Mouse (Mus musculus) heart, postnatal 0 days (tissue): ENCODE data around the gene Pcsk6. TPM values are rescaled to one million over a fixed set of nuclear protein-coding genes. Genes with fewer than 3 reads are reported as not detected.

Experiments used
- ATAC-seq: fragments of 200-750 bp; cut with Nextera tagmentation; 2 replicates; pipeline ENCODE4 v1.8.0; 2017; ENCODE audit warnings: low read depth, moderate number of reproducible peaks, moderate library complexity; ENCODE audit not compliant: insufficient read depth
- DNase-seq: peaks from one replicate; pipeline ENCODE4 v3.0.0-alpha.2; 2016; ENCODE audit warnings: low spot score
- H3K27ac ChIP-seq: fragments of 300-500 bp; sonication (generic); 2 replicates; pipeline ENCODE4 v1.5.1; 2014; ENCODE audit warnings: low read depth, mild to moderate bottlenecking
- H3K27me3 ChIP-seq: fragments of 300-500 bp; sonication (generic); 2 replicates; pipeline ENCODE4 v1.6.1; 2014; ENCODE audit warnings: low read length, mixed read lengths; ENCODE audit not compliant: control insufficient read depth, insufficient read depth
- H3K36me3 ChIP-seq: fragments of 300-500 bp; sonication (generic); replicated peaks from 2 replicates; pipeline ENCODE4 v1.6.1; 2014; ENCODE audit warnings: low read length, mixed read lengths; ENCODE audit not compliant: control insufficient read depth, insufficient read depth
- H3K4me1 ChIP-seq: fragments of 300-500 bp; sonication (generic); 2 replicates; pipeline ENCODE4 v1.6.1; 2014; ENCODE audit warnings: antibody characterized with exemption; ENCODE audit not compliant: control insufficient read depth, insufficient read depth
- H3K4me2 ChIP-seq: fragments of 300-500 bp; sonication (generic); 2 replicates; pipeline ENCODE4 v1.6.1; 2014; ENCODE audit warnings: low read depth, mild to moderate bottlenecking, low read length, moderate library complexity
- H3K4me3 ChIP-seq: fragments of 300-500 bp; sonication (generic); 2 replicates; pipeline ENCODE4 v1.5.1; 2014; ENCODE audit warnings: low read depth, low read length
- H3K9ac ChIP-seq: fragments of 300-500 bp; sonication (generic); replicated peaks from 2 replicates; pipeline ENCODE4 v1.6.1; 2014; ENCODE audit warnings: low read depth, low read length, mixed read lengths
- H3K9me3 ChIP-seq: fragments of 300-500 bp; sonication (generic); replicated peaks from 2 replicates; pipeline ENCODE4 v1.6.1; 2016; ENCODE audit warnings: low read length; ENCODE audit not compliant: control insufficient read depth
- CTCF ChIP-seq: IDR thresholded peaks from 2 replicates; pipeline ENCODE4 v1.5.1; 2016; ENCODE audit warnings: antibody characterized with exemption, control low read depth, low read depth
- EP300 ChIP-seq: IDR thresholded peaks from 2 replicates; pipeline ENCODE4 v1.6.1; 2016; ENCODE audit warnings: antibody characterized with exemption, low read depth
- WGBS: fragments of 180-500 bp; shearing (Covaris S2); extraction: QIAGEN DNeasy Blood & Tissue Kit; methylation state at CpG from one replicate; pipeline ENCODE4 v1.1.7; 2014; 5-methylcytosine and 5-hydroxymethylcytosine counted together
- polyA plus RNA-seq: library from polyadenylated mRNA; unstranded; fragments of >200 nt; fragmentation: Nextera tagmentation; extraction: Ambion mirVana; gene quantifications from 2 replicates; pipeline ENCODE4 v1.2.1, GENCODE M21; 2015
- total RNA-seq: library from RNA; depleted of rRNA; stranded (reverse); fragments of >200 nt; gene quantifications from 2 replicates; pipeline ENCODE4 v1.2.3, GENCODE M21; 2014; ENCODE audit warnings: low replicate concordance

The Pcsk6 gene
- total and polyA plus RNA-seq, 2 experiments from 2014 or later: 1.7 to 8.1 TPM

DNA sequence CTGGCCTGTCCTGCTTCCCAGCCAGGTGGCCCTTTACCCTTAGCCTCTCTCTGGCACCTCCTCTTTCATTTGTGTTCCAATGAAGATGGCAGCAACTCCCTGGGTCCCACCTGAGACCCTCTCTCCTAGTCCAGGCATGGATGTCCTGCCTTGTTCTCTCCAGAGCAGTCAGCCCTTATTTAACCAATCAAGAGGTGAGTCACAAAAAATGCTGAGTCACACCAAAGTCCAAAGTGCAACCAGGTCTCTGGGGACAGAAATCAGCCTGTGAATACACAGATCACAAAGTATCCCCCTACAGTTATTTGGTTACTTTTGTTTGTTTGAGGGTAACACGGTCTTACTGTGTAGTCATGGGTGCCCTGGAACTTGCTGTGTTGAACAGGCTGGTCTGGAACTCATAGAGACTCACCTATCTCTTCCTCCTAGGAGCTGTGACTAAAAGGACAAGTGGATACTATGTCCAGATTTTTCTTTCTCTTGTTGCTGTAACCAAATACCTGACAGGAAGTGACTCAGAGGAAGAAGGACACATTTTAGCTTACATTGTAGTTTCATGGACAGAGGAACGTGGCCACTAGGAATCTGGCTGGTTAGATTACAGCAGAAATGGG is 38.9 kb upstream of the Pcsk6 start:
- no peak for ATAC-seq

DNA sequence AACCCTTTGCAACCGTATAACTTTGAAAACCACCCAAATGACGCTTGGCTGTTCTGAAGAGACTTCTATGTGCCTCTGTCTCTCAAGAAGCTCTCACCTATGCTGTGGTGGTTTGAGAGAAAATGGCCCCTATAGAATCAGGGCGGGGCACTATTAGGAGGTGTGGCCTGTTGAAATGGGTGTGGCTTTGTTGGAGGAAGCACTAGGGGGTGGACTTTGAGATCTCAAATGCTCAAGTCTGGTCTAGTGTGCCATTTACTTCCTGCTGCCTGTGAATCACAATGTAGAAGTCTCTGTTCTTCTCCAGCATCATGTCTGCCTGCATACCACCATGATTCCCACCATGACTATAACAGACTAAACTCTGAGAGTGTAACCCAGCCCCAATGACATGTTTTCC is 21.8 kb upstream of the Pcsk6 start:
- H3K27me3 ChIP-seq: no peaks in the 10 kb centered on the region
- H3K4me1 ChIP-seq: no peaks in the 10 kb centered on the region
- no peak for TF ChIP-seq CTCF
- no peak for TF ChIP-seq EP300
- H3K4me3 ChIP-seq: no peak overlapping the region
- no peak overlapping the region for H3K4me2 ChIP-seq
- DNase-seq (no peak), ATAC-seq (no peak)
- no peaks in the 10 kb centered on the region for H3K36me3 ChIP-seq
- H3K9ac ChIP-seq: no peak overlapping the region
- peaks cover 13% of the 10 kb centered on the region for H3K9me3 ChIP-seq
- WGBS: 90% methylated on average over 3 of the region's 3 CpGs
- H3K27ac ChIP-seq: no peak overlapping the region

More for the DNA sequence above, 38.9 kb upstream of the Pcsk6 start:
- Histone ChIP-seq H3K27me3 (no peaks in the 10 kb centered on the region), H3K27ac (no peak overlapping the region), H3K9ac (no peak overlapping the region), H3K36me3 (no peaks in the 10 kb centered on the region), H3K4me3 (no peak overlapping the region), H3K4me2 (no peak overlapping the region), H3K9me3 (no peaks in the 10 kb centered on the region), H3K4me1 (no peaks in the 10 kb centered on the region)
- 65% methylated on average over 2 of the region's 2 CpGs for WGBS
- no peak for DNase-seq
- no peak for TF ChIP-seq EP300
- TF ChIP-seq CTCF: no peak

DNA sequence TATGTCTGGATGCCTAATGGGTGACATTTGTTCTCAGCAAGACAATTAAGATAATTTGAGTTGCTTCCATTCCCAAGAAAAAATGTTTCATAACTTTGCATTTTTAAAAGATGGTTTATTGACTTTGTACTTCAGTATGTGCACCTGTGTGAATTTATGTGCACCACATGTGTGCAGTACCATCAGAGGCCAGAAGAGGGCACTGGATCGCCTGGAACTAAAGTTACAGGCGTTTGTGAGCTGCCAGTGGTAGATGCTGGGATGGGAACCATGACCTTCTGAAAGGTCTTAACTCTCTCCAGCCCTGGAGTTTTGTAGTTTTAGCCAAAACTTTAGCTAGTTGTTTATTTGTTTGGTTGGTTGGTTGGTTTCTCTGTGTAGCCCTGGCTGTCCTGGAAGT is 18.3 kb upstream of the Pcsk6 start:
- Histone ChIP-seq H3K27ac (no peak overlapping the region), H3K4me3 (no peak overlapping the region), H3K4me2 (no peak overlapping the region), H3K9me3 (peaks cover 13% of the 10 kb centered on the region), H3K36me3 (no peaks in the 10 kb centered on the region), H3K4me1 (no peaks in the 10 kb centered on the region), H3K27me3 (0 out of 2 replicates have a peak, but pooled peaks cover 3% of the 10 kb centered on the region), H3K9ac (no peak overlapping the region)
- ATAC-seq: no peak
- no peak for DNase-seq
- 52% methylated on average over 2 of the region's 2 CpGs for WGBS
- TF ChIP-seq CTCF (no peak), EP300 (no peak)

DNA sequence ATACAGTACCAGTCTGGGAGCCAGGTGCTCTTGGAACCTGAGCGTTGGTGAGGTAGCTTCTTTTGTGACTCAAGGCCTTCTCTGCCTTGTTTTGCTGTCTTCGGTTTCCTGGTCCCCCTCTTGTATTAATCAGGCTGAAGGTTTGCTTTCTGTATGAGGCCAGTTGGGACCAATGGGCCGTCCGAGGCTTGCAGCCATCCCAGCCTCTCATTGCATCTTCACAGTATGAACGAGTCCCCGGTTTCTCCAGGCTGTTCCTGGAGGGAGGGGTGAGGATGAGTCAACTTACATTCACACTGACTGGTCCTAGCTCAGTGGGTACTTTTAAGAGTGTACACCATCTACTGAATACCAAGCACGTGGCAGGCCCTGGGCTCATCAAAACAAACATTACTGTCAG is 553 bp upstream of the Pcsk6 start:
- Histone ChIP-seq H3K4me2 (no peak overlapping the region), H3K9me3 (no peaks in the 10 kb centered on the region), H3K27me3 (peaks cover 80% of the 10 kb centered on the region), H3K27ac (no peak overlapping the region), H3K36me3 (no peaks in the 10 kb centered on the region), H3K4me1 (peaks cover 5% of the 10 kb centered on the region), H3K4me3 (no peak overlapping the region), H3K9ac (no peak overlapping the region)
- ATAC-seq (no peak), DNase-seq (no peak)
- TF ChIP-seq EP300 (no peak), CTCF (no peak)
- whole genome bisulfite sequencing: 66% methylated on average over 7 of the region's 7 CpGs

DNA sequence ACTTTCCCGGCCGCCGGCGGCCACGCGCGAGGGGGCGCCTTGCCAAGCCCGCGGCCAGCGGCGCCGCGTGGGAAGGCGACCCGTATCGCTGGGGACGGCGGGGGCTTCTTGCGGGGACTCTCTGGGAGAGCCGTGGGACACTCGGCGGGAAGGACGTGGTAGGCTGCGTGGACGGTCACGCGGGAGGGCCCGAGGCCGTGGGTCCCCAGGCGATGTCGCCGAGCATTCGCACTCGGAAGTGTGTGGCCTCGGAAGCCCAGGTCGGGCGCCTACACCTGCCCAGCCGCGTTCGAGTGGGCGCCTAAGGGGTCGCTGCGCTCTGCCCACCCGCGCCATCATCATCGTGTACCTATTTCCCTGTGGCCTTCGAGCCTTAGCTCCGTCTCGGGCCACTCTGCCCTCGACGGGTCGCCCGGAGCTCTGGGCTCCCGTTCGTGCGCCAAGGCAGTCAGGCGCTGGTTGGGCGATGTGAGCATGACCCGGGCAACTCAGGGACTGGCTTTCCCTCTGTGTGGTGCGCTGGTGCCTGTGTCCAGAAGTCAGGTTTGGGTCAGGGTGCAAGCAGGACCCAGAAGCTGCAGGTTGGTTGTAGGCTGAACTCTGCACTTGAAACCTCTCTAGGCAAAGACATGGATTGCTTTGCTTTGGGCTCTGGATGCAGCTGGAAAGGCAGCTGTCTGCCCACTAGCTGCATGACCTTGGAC is 1.1 kb downstream of the Pcsk6 start:
- peak overlapping the region; percentile 44 for H3K9ac ChIP-seq
- H3K27ac ChIP-seq: no peak overlapping the region
- WGBS: 3% methylated on average over 61 of the region's 61 CpGs
- ATAC-seq: 0 out of 2 replicates have a peak, but pooled peaks have one; percentile 11
- no peak for TF ChIP-seq EP300
- TF ChIP-seq CTCF: no peak
- no peaks in the 10 kb centered on the region for H3K9me3 ChIP-seq
- H3K4me1 ChIP-seq: peaks cover 5% of the 10 kb centered on the region
- H3K36me3 ChIP-seq: no peaks in the 10 kb centered on the region
- no peak for DNase-seq
- H3K27me3 ChIP-seq: peaks cover 66% of the 10 kb centered on the region
- H3K4me3 ChIP-seq: peak overlapping the region; percentile 63
- H3K4me2 ChIP-seq: peak overlapping the region; percentile 89
